Mouse (Mus musculus) brain, adult 2 months (tissue): ENCODE results near the gene Ddx39.
A peak's percentile ranks its signal among the peaks of the same experiment; 100 is the strongest.

Experiments
- DNase-seq: peaks from one replicate; pipeline ENCODE4 v3.0.0; 2011; ENCODE audit warnings: low read depth, low spot score

The Ddx39 gene

GRCm38 (mm10) chr8:83767442-83767841 is 52.5 kb downstream of the Ddx39 start:
- DNase-seq: no peak

- DNase-seq: no peak
Observed at GRCm38 (mm10) chr8:83768526-83768925, 53.5 kb downstream of the Ddx39 start.

GRCm38 (mm10) chr8:83769720-83770119 is 54.7 kb downstream of the Ddx39 start:
- no peak for DNase-seq

GRCm38 (mm10) chr8:83770669-83771068 is 55.7 kb downstream of the Ddx39 start:
- no peak for DNase-seq

- no peak for DNase-seq
Observed at GRCm38 (mm10) chr8:83771791-83772190, 56.8 kb downstream of the Ddx39 start.

GRCm38 (mm10) chr8:83772701-83773451 is 57.9 kb downstream of the Ddx39 start:
- DNase-seq: peak; percentile 72

- no peak for DNase-seq
Observed at GRCm38 (mm10) chr8:83773452-83773846, 58.5 kb downstream of the Ddx39 start.

GRCm38 (mm10) chr8:83774221-83774620 is 59.2 kb downstream of the Ddx39 start:
- peak; percentile 19 for DNase-seq
